Mouse (Mus musculus): Measurements from ENCODE around the gene Cib2.
"Not testable (repeated sequence)": the region's sequence is repeated elsewhere in the genome, so short reads cannot be mapped to it uniquely, and the experiment has no call there.

Gene Cib2

DNA sequence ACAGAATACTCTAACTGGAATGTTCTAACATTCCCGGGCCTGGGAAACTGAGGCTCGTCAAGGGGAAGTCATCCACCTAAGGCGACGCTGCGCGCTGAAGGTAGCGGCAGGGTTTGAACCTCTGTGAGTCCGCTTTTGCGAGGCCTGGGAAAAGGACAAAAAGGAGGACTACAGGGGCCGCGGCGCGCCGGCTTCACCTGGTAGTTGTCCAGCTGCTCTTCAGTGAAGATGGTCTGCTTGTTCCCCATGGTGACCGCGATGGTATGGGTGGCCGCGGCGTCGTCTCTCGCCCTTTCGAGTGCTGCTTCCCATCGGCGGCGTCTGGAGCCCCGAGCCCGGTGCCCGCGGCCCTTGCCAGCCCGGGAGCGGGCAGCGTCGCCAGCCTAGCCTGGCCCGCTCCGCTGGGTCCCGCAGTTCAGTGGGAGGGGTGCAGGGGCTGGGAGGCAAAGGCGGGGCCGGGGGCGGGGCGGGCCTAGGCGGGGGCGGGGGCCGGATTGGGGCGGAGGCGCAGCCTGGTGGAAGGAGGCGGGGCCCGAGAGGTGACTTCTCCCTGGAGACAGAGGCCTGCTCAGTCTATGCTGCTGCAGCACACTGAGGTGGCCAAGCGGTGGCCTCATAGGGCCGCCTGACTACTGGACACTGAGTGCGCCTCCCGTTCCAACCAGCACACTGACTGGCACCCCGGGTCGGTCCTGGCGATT, at the start of gene Cib2:
Gene Cib2 (minus strand): TSS at position 448 of the 701 bp plus-strand sequence.
- DNase-seq = peak; percentile 71

DNA sequence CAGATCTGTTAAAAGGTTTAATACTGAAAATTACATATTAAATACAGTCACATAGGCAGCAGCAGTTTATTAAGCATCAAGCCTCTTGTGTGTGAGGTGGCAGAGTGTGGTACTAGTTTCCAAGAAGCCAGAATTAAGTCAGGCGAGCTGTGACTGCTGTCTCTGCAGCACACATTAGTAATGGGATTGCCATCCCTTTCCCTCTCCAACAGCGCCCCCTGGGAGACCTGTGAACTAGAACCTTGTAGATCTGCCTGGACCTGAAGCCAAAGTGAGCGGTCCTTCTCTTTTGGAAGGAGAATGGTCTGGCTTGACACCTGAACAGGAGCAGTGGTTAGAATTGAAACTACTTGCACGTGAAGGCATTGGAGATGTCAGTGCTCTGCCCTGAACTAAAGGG, 44.9 kb upstream of the Cib2 start:
- DNase-seq = peak; percentile 29

- no peak for DNase-seq
Measured at GRCm38 (mm10) chr9:54604131-54604654, 44.2 kb upstream of the Cib2 start.

GRCm38 (mm10) chr9:54602916-54603315, 42.9 kb upstream of the Cib2 start:
- DNase-seq = no peak

- DNase-seq = no peak
Measured at GRCm38 (mm10) chr9:54602386-54602785, 42.4 kb upstream of the Cib2 start.

DNA sequence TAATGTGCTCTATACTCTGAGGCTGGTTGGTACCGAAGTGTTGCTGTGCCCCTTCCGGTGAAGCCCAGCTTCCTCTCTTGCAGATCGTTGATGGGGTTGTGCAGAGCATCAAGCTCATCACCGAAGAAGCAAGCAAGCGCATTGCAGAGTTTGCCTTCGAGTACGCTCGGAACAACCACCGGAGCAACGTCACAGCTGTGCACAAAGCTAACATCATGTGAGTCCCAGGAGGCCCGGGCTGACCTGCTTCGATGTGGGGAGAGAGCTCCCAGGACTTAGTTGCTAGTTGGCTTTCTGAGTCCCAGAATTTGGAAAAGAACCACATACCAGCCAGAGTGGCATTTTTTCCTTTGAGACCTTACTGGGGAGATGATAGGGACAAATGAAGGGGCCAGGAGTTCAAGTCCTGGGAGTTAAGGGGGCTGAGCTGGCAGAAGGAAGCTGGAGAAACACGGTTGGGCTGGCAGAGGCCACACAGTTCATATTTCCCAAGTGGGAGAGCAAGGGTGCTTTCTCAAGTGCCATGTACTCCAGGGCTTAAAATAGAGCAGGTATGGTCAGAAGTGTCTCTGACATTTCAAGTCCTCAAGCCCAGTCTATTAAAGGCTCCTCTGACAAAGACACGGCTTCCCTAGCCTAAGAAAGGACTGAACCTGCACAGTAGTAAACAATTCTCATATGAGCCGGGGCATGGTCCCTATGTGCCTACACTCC, 36.9 kb upstream of the Cib2 start:
- no peak for DNase-seq

- not testable (repeated sequence) for DNase-seq
Measured at GRCm38 (mm10) chr9:54593652-54594051, 33.6 kb upstream of the Cib2 start.

- DNase-seq = no peak
Measured at GRCm38 (mm10) chr9:54587863-54588262, 27.8 kb upstream of the Cib2 start.

- peak; percentile 97 for DNase-seq
Measured at GRCm38 (mm10) chr9:54586199-54587061, 26.4 kb upstream of the Cib2 start, which contains the start of gene Idh3a. Idh3a (plus strand) TSS chr9:54586334.

DNA sequence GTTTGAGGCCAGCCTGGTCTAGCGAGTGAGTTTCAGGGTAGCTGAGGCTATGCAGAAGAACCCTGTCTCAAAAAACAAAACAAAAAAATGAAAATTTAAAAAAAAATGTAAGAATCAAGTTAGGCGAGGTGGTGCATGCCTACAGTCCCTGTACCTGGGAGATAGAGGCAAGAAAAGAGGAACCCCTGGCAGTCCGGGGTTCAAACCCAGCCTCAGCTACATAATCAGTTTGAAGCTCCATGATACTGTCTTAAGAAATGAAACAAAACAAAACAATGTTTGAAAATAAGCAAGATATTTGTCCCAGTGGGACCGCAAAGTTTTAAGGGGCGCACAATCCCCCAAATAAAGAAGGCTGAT, 25.8 kb upstream of the Cib2 start:
- DNase-seq = no peak

DNA sequence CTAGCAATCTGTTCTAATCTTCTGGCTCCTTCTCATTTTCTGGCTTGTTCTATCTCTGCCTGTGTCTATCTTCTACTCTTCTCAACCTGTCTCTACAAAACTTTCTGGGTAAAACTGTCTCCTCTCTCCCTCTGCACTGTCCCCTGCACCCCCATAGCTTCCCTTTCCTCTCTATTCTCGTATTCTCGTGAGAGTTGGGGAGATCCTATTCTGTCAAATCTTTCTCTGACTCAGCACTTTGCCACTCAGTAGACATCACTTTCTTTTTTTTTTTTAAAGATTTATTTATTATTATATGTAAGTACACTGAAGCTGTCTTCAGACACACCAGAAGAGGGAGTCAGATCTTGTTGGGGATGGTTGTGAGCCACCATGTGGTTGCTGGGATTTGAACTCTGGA, 24.1 kb upstream of the Cib2 start:
- DNase-seq = not testable (repeated sequence)

DNA sequence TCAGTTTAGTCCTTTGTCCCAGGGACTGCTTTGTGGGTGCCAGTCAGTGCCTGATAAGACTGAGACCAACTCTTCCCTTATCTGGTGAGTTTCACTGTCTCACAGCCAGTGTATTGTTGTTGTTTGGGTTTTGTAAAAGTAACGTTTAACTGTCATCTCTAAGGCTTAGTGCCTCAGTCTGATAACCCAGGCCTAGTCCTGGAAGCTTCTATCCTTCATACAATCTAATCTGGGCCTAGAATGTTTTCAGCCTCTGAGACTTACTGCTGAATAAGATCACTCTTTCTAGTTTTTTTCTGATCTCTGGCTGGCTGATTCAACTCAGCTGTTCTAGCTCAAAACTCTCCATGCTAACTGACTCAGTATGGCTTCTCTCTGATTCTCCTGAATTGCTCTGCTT, 23.7 kb upstream of the Cib2 start:
- DNase-seq = no peak

- DNase-seq = no peak
Measured at GRCm38 (mm10) chr9:54571130-54571839, 11.3 kb upstream of the Cib2 start.

DNA sequence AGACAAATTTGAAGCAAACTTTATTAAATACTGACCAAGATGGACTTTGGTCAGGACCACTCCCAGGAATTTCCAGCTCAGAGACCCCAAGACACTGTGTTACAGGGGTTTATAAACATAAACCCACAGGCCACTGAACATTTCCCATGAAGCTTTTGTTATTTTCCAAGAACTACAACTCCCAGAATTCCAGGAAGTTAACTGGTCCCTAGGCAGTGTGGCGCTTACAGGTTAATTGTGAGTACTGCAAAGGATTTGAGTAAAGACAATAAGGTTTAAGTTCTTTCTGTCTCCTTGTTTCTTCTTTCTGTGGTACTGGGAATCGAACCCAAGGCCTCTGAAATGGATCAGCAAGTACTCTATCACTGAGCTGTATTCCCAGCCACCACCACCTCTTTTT, 8.7 kb upstream of the Cib2 start:
- no peak for DNase-seq

DNA sequence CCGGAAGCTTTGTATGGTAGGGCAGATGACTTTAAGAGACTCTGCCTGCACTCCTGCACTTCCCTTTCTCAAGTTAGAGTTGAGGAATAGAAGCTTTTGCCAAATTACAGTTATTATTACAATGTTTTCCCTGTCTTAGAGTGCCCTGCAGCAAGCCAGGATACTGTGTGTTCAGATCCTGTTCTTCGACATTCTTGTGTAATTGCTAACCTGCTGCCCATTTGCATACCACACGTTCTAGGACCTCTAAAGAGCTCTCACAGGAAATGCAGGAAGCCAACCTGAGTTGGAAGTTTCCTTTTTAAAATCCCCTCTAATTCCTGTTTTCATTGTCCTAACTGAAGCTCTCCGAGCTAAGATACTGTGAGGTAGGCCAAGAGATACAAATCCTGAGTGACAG, 6.9 kb upstream of the Cib2 start:
- no peak for DNase-seq

DNA sequence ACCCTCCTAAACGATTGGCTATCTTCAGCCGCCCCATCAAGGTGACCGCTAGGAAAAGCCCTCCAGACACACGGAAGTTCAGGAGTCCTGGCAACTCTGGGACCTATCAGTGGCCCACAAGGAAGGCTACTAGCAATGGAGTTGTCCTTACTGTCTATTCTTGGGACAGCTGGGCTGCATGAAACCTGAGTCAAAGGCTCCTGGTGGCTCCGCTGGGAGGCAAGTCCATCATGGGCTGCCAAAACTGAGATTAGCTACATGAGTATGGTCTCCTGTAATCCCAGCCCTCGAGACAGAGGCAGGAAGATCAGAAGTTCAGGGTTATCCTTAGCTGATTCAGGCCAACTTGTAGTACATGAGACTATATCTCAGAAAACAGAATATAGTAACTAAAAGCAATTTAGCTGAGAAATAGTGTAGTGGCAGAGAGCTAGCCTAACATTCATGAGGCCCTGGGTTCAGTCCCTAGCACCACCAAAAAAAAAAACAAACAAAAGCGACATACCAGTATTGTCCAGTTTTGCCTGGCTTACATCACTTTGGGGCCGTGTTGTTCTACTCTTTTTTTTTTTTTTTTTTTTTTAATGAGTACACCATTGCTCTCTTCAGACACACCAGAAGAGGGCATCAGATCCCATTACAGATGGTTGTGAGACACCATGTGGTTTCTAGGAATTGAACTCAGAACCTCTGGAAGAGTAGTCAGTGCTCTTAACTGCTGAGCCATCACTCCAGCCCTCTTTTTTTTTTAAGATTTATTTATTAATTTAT, 998 bp upstream of the Cib2 start:
- no peak for DNase-seq

GRCm38 (mm10) chr9:54558731-54559130, 1.3 kb downstream of the Cib2 start:
- no peak for DNase-seq

- no peak for DNase-seq
Measured at GRCm38 (mm10) chr9:54555044-54555443, 5.0 kb downstream of the Cib2 start.

DNA sequence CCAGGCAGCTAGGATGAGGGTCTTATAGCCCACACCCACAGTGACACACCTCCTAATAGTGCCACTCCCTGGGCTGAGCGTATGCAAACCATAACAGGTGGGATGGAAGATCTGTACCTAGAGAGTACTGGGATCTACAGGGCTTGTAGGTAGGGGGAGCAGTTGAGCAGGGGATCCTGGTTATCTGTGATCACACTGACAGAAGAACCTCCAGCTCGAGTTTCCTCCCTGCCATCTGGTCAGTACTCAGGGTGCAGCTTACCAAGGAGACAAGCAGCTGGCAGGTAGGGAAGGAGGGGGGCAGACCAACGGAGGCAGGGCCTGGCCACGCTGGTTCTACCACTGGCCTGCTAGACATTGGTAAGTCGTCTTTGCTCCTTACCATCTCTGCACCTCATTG, 7.6 kb downstream of the Cib2 start:
- DNase-seq = no peak

DNA sequence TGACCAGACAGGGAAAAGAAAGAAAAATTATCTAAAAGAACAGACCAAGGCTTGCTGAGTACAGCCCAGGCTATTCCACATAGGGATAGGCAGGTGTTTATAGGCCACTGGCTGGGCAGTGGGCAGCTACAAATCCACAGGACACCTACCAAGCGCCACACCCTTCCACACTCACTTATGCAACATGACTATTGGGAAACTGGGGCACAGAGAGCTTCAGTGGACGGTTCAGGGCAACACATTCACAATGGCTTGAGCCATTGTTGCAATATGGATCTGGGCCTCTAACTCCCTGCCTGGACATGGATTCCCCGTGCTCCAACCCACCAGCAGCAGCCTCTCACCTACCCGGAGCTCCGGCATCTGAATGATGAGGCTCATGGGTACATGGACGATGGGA, 10.6 kb downstream of the Cib2 start:
- no peak for DNase-seq

GRCm38 (mm10) chr9:54547536-54547935, 12.5 kb downstream of the Cib2 start:
- no peak for DNase-seq

- DNase-seq = no peak
Measured at GRCm38 (mm10) chr9:54544954-54545315, 15.1 kb downstream of the Cib2 start.
